Mouse (Mus musculus): Measurements from ENCODE around the gene Pdpr. TPM values are rescaled to one million over a fixed set of nuclear protein-coding genes. Genes with fewer than 3 reads are reported as not detected.

Pdpr gene
- total RNA-seq, 1 experiment from 2014 or later, result 14.7 TPM

Other genes with a start within 250 kb of the Pdpr start
- 31.6 to 42.9 TPM (median 40.7 TPM) in 3 replicates for gene Cog4, start 248.0 kb upstream of the Pdpr start, total RNA-seq (2017)
- 79.7 to 124 TPM (median 114 TPM) in 3 replicates for gene Sf3b3, start 247.8 kb upstream of the Pdpr start, total RNA-seq (2017)
- gene Fuk, start 192.1 kb upstream of the Pdpr start, total RNA-seq (2017), result 2.9 to 7.2 TPM (median 2.9 TPM) in 3 replicates
- 3.6 to 10.5 TPM (median 5.7 TPM) in 3 replicates for gene St3gal2, start 174.7 kb upstream of the Pdpr start, total RNA-seq (2017)
- gene Ddx19a, start 96.8 kb upstream of the Pdpr start, total RNA-seq (2017), result 26.0 to 30.5 TPM (median 27.2 TPM) in 3 replicates
- 11.0 to 15.2 TPM (median 14.4 TPM) in 3 replicates for gene Ddx19b, start 62.9 kb upstream of the Pdpr start, total RNA-seq (2017)
- gene Aars, start 61.5 kb upstream of the Pdpr start, total RNA-seq (2017), result 21.3 to 43.8 TPM (median 39.0 TPM) in 3 replicates
- 3.1 to 8.9 TPM (median 5.7 TPM) in 3 replicates for gene Exosc6, start 38.3 kb upstream of the Pdpr start, total RNA-seq (2017)
- not detected in 3 replicates for gene Clec18a, start 2.2 kb upstream of the Pdpr start, total RNA-seq (2017)
- gene Glg1, start 164.6 kb downstream of the Pdpr start, total RNA-seq (2017), result 38.0 to 80.4 TPM (median 38.5 TPM) in 3 replicates
- gene Rfwd3, start 205.6 kb downstream of the Pdpr start, total RNA-seq (2017), result 29.3 to 34.8 TPM (median 33.1 TPM) in 3 replicates
- 10.0 to 12.0 TPM (median 11.4 TPM) in 3 replicates for gene Mlkl, start 243.5 kb downstream of the Pdpr start, total RNA-seq (2017)